Mouse (Mus musculus) thymus, postnatal 25 days (tissue): Measurements from ENCODE around the gene Sult1b1.
"Not testable (repeated sequence)": the region's sequence is repeated elsewhere in the genome, so short reads cannot be mapped to it uniquely, and the experiment has no call there.

Source experiments
- DNase-seq: peaks from one replicate; pipeline ENCODE4 v3.0.0; 2022

The Sult1b1 gene

DNA sequence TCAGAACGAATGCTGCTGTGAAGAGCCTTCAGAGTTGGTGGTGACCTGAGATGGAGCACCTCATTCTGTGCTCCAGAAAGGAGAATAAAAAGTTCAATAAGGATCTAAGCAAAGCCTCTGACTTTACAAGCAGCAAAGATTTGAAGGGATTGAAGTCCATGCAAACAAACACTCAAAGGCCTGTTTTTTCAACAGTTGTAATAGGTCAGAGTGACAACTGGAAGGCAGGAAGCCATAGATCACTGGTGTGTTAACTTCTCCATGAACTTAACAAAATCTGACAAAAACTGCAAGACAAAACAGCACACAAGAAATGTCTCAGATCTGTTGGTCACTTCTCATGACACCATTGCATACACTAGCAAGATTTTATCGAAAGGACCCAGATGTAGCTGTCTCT, at the start of gene Sult1b1:
TSS of gene Sult1b1 (minus strand) at position 85 of the 400 bp plus-strand sequence.
- no peak for DNase-seq

DNA sequence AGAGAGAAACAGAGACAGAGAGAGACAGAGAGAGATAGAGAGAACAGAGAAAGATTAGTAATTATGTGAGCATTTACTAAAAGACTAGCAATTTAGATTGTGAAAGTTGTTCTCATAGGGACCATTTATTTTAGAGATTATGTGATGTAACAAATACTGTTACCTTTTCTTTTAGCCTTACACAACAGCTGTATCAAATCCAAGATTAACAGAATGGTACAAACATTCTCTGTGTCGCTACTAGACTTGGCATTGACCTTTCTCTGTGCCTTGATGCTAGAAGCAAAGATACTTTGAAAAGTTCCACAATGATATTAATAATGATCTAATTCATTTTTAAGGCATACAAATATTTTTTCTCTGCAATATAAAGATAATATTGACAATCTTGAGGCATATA, 42.4 kb upstream of the Sult1b1 start:
- DNase-seq: no peak

DNA sequence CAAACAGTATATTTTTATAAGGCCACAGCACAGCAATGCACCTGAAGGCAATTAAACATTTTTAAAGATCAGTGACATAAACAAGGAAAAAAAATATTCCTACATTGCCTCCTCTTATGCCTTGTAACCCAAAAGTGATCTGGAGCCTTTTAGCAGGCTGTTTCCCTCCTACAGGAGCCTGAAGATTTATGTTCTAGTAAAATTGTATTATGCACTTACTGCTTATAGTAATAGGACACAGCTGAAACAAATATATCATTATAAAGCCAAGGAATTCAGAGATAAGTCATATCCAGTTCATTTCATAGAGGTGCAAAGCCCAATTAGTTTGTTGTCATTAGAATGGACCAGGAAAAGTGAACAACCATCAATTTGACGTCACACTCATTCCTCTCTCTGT, 36.2 kb upstream of the Sult1b1 start:
- no peak for DNase-seq

DNA sequence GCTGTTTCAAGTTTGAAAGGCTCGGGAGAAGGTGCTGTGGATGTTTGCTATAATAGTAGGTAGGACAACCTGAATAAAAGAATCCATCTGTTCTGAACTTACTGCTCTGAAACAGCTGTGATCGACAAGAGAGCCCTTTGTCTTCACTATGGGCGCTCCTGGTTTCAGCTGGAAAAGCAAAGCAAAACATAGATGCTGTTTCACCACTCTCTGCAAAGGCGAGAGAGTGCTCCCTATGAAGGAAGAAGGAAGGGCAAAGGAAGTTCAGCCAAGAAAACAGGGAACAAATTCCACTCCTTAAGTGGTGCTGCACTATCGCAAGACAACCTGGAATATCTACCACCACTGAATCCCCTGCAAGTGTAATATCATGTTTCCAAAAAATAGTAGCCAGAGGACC, 35.5 kb upstream of the Sult1b1 start:
- no peak for DNase-seq

DNA sequence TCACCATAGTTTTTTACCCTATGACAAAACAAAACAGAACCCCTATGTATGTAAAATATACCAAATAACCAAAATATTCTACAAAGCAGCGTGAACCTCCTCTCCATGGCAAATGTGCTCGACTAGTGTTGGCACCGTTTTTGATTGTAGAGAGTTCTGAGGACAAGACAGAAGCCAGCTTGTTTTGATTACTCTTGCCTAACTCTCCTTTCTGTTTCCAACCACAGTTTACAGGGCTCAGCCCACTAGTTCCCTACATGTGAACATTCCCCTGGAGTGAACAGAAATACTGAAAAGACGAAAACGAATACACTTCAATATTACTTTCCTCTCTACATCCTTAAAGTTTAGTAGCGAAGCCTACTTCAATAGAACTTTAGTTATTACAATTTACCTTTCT, 34.8 kb upstream of the Sult1b1 start:
- no peak for DNase-seq

DNA sequence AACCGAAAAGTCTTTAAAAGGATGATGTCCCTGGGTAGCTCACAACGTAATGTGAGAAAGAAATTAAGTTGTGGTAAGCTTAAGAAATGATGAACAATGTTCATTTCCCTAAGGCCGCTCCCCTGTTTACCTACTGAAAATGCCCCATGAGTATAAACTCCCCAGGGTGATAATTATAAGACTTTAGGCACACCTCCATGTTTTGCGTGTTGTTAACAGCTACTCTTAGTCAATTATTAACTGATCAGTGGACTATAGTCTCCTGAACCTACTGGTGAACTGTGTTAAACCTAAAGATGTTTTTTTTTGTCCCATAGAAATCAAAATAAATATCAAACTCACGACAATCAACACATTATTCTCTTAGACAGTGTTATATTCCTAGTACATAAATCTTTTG, 30.9 kb upstream of the Sult1b1 start, which contains the start of gene Sult1d1:
TSS of gene Sult1d1 (minus strand) at position 183 of the 400 bp plus-strand sequence.
- DNase-seq: no peak

DNA sequence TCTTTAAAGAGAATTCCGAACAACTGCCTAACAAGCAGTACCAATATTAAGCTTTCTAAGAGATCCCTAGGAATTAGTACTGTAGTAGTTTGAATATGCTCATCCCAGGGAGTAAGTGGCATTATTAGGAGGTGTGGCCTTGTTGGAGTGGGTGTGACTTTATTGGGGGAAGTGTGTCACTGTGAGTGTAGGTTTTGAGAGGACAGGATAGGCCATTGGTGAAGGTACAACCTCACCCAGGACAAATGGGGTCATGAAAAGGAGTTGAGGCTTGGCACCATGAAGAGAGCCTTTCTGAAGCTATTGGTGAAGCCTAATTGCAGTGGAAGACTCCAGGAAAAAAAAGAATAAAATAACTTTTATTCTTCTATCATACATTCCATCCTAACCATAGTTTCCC, 29.3 kb upstream of the Sult1b1 start:
- no peak for DNase-seq

DNA sequence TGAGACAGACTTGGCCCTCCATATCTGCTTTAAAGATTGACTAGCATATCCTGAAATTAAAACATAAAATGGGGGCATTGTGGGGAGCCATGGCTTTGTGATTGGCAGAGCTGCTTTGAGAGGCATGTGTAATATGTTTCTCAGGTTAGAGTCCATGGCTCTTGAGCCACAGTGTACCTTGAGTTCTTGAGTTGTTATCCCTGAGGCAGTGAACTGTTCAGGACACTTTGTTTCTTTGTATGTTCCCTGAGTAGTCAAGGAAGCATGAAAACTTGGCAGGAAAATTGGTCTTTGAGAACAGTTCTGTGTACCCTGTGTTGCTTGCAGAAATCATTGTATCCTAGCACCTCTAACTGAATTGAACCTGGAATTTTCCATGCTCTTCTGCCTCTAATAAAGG, 25.0 kb upstream of the Sult1b1 start:
- DNase-seq: no peak

DNA sequence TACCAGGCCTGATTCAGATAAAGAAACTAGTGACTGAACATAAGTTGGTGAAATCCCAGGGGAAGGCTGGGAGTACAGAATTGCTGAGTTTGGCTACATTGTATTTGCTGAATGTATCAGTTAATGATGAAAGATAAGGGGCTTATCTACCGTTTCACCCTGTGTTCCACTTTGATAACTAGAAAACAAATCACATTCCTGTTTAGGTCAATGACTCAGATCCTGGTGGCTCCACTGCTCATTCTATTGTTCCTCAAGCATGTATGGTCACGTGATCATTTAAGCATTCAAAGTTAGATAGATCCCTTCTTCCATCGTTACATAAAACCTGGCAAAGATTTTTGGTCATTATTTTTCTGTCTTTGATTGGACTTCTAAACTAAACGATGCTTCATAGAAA, 24.5 kb upstream of the Sult1b1 start:
- DNase-seq: no peak

DNA sequence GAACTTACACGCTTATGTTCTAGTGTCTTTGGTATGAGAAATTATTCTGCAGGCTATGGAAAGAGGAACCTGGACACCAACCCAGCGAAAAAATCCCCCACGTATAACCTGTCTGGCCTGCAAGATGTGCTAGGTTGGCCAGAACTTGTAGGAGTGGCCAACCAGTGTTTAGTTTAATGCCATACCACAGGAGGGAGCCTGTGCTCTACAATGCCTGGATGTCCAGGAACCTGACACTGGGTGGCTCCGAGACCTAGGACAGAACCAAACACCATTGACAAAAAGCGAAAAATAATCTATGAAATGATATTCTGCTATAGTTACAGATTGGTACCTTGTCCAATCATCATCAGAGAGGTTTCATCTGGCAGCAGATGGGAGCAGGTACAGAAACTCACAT, 22.1 kb upstream of the Sult1b1 start:
- no peak for DNase-seq

DNA sequence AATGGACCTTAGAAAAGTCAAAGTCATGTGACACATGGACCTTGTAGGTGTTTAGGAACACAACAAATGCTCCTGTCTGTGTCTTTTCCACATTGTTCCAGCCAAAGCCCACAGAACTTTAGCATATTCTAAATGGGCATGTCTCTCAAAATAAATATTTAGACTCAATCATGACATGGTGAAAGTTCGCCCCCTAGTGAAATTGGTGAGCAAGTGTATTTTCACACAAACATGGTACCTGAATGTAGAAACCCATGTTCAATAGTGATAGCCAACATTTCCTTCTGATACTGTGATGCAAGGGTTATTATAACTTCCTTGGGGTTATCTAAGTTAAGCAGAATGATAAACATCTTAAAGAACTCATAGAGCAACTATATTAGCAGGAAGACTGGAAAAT, 12.9 kb upstream of the Sult1b1 start:
- DNase-seq: no peak

DNA sequence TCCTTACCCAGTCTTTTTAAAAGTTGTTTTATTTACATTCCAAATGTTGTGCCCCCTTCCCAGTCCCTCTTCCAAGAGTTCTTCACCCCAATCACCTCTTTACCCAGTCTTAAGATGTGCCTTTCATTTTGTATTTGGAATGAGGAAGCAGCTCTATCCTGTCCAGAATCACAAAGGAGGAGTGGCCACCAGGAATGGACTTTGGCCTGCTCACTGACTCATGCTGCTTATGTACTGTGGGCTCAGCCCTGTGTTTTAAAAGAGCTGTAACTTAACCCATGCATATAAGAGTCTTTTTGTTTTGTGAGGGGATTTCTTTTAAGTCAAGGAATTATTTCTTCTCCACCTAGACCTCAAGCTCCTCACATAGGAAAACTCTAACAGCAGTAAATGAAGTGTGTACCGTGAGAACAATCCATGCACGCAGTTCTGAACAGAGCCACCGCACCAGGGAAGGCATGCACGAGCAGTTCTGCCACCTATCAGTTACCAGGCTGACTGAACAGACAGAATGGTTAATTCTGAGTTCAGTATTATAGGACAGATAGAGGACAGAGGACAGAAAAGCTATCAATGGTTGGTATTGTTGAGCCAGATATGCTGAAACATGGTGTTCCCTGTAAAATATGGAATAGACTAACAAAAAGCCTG, 1.9 kb downstream of the Sult1b1 start:
- no peak for DNase-seq

DNA sequence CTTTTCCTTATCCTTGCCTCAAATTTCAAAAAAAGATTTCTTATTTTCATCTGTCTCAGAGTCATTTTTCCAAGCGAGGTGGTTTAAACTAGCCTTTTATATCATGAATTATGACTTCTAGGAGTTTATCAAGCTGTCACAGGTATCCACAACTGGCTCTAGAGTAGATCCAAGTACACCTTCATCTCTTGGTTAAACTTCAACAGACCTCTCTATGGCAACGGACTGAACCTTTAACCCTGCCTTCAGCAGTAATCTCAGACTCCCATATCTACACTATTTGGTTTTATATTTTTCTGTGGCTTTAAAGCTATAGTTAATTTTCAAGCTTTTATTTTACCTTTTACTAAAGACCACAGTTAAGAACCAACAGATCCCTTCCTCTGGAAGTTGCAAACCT, 5.7 kb downstream of the Sult1b1 start:
- DNase-seq: no peak

DNA sequence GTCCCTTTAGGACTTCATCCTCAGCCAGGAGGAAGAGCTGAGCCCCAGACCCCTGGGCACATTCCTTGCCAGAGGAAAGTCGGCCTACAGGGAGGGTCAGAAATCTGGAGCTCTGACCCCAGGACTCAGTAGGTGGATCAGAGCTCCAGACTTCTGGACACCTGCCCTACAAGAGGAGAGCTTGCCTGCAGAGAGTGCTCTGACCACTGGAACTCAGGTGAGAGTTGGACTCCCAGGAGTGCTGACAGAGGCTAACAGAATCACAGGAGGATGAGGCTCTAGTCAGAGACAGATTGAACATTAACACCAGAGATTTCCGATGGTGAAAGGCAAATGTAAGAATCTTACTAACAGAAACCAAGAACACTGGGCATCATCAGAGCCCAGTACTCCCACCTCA, 14.4 kb downstream of the Sult1b1 start:
- not testable (repeated sequence) for DNase-seq

DNA sequence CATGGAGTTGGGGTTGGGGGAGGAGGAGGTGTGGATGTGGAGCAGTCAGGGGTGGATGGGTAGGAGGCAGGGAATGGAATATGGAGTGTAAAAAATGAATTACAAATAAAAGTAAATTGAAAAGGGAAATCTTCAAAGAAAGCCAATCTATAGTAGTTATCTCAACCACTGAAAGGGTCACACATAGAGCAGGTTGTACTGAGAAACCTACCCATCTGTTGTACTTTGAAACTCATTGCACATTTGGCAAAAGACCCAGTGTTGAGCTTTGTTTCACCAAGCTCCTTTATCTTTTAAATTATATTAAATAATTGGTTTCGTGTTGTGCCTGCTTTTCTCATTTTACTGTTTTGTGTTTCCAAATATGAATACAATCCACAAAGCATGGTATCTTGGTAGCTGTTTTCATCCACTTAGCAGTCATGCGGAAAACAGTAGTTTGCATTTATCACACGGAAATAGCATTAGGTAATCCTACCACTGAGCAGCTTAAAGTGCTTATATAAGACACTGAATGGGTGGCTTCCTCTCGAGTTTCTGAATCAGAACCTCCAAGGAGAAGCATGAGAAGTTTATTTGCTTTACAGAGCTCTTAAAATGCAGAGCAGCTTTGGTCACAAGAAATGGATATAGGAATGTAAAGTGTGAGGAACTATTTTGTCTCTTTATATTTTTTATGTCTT, 32.1 kb downstream of the Sult1b1 start:
- no peak for DNase-seq

DNA sequence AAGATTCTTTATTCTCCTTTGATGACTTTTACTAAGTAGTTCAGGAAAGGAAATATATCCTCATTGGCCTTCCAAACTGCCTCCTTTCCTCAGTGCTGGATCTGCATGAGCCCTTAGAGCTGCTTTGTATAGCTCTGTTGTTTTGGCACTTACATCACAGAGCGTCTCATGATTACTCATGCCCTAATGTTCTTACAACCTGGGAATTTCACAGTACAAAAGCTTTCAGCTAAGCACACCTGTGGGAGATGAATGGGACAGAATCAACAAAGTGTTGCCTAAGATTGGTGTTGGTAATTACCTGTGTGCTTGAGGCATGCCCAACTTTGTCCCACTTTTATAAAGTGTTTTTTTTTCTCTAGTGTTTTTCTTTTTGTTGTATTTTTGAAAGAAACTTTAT, 35.3 kb downstream of the Sult1b1 start:
- DNase-seq: no peak

DNA sequence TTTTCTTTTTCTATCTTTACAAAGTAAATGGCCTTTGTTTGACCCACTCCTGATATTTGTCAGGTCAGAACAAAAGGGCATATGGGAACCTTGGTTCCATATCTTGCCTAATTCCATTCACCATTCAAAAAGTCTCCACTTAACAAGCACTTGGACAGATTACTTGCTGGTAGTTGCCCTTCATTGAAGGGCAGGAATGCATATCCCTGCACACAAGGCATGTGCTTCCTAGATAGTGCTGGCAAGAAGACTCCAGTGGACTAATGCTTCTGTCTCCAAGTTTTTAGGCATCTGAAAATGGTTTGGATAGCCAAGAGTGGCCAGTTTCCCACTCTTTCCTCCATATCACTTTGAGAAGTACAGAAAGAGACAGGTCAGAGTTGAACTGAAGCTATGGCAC, 38.7 kb downstream of the Sult1b1 start:
- DNase-seq: no peak

DNA sequence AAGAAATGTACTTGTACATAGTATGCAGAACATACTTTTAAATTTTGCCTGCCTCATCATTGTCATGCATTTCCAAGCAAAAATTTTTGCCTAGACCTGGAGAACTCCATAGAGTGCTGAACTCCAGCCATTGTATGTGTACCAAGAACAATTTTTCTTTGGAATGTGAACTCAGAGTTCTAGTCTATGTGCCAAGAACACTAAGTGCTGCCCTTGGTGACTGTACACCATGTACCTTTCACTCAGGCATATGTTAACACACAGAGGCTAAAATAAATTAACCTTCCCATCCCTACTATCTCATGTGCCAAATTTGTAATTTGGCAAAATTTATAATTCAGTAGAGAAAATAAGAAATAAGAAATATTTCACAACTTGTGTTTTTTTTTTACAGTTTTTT, 39.1 kb downstream of the Sult1b1 start:
- no peak for DNase-seq

DNA sequence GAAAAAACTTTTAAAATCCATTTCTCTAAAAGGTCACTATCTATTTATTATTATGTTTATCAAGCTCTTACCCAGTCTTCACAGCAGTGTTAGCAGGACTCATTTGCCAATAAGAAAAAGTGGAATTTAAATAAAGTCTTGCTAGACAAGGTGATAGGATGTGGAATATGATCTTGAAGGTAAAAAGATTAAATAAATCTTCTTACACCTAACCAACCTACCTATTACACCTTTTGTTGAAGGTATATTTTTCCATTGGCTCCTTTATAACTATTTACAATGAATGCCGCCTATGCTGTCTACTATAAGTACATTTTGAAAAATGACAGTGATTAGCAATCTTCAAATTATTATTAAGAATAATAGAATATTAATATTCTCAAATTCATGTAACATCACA, 47.2 kb downstream of the Sult1b1 start, which contains the start of gene Ugt2a1:
TSS of gene Ugt2a1 (minus strand) at position 101 of the 400 bp plus-strand sequence.
- DNase-seq: no peak

DNA sequence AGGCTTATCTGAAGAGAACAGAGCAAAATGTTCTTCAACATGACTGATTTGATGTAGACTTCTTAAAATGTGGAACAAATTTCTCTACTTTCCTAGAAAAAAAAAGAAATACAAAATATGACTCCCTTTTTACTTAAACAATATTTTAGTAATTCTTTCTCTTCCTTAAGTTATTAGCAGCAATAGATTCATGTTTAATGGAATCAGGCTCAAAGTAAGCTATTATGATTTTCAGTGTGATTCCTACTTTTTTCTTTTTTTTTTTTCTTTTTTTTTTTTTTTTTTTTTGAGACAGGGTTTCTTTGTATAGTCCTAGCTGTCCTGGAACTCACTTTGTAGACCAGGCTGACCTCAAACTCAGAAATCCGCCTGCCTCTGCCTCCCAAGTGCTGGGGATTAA, 51.3 kb downstream of the Sult1b1 start, which contains the start of gene Gm43638:
TSS of gene Gm43638 (minus strand) at position 101 of the 400 bp plus-strand sequence.
- not testable (repeated sequence) for DNase-seq

DNA sequence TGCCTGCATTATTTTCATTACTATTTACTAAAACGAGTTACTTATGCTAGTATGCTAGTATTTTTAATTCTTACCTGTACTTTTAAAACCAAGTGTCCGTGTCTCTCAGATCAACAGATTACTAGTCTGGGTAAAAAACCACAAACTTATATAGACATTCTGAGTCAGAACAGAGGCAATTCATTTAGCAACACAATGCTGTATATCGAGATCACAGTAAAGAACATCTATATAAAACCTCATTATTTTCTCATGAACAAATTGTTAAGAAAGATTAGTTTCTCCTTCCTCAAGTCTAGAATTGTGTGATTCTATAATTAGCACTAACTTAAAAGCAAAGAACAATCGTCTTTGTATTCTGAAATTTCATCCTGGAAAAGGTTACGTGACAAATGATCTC, 55.8 kb downstream of the Sult1b1 start, which contains the start of gene Ugt2a2:
TSS of gene Ugt2a2 (minus strand) at position 101 of the 400 bp plus-strand sequence.
- DNase-seq: no peak
